Mouse (Mus musculus) forebrain, embryonic 13.5 days (tissue): ENCODE measurements around the gene Mcoln3. TPM values are rescaled to one million over a fixed set of nuclear protein-coding genes. Genes with fewer than 3 reads are reported as not detected.
A peak's percentile ranks its signal among the peaks of the same experiment; 100 is the strongest.

ENCODE experiments used
- ATAC-seq: fragments of 200-750 bp; cut with Nextera tagmentation; 2 replicates; pipeline ENCODE4 v1.8.0; 2017
- H3K27ac ChIP-seq: fragments of 300-500 bp; sonication (generic); 2 replicates; pipeline ENCODE4 v1.5.1; 2015; ENCODE audit warnings: inconsistent platforms, mild to moderate bottlenecking, moderate library complexity
- H3K27me3 ChIP-seq: fragments of 300-500 bp; sonication (generic); 2 replicates; pipeline ENCODE4 v1.6.1; 2015; ENCODE audit warnings: mild to moderate bottlenecking, inconsistent platforms
- H3K36me3 ChIP-seq: fragments of 300-500 bp; sonication (generic); 2 replicates; pipeline ENCODE4 v1.6.1; 2015; ENCODE audit warnings: mild to moderate bottlenecking, inconsistent platforms; ENCODE audit not compliant: poor library complexity, severe bottlenecking
- H3K4me1 ChIP-seq: fragments of 300-500 bp; sonication (generic); 2 replicates; pipeline ENCODE4 v1.6.1; 2015; ENCODE audit warnings: inconsistent platforms
- H3K4me2 ChIP-seq: fragments of 300-500 bp; sonication (generic); 2 replicates; pipeline ENCODE4 v1.6.1; 2015; ENCODE audit warnings: inconsistent platforms, mild to moderate bottlenecking, moderate library complexity
- H3K4me3 ChIP-seq: fragments of 300-500 bp; sonication (generic); 2 replicates; pipeline ENCODE4 v1.5.1; 2015; ENCODE audit warnings: mild to moderate bottlenecking, inconsistent platforms
- H3K9ac ChIP-seq: fragments of 300-500 bp; sonication (generic); 2 replicates; pipeline ENCODE4 v1.6.1; 2015; ENCODE audit warnings: mild to moderate bottlenecking, inconsistent platforms
- H3K9me3 ChIP-seq: fragments of 300-500 bp; sonication (generic); replicated peaks from 2 replicates; pipeline ENCODE4 v1.6.1; 2016; ENCODE audit warnings: inconsistent platforms
- WGBS: fragments of 180-500 bp; shearing (Covaris S2); methylation state at CpG from one replicate; pipeline ENCODE4 v1.1.7; 2015; 5-methylcytosine and 5-hydroxymethylcytosine counted together
- polyA plus RNA-seq: library from polyadenylated mRNA; unstranded; fragments of >200 nt; fragmentation: Nextera tagmentation; extraction: Ambion mirVana; gene quantifications from 2 replicates; pipeline ENCODE4 v1.2.1, GENCODE M21; 2015

Mcoln3 gene
- polyA plus RNA-seq, 1 experiment from 2014 or later = 0.59 TPM

DNA sequence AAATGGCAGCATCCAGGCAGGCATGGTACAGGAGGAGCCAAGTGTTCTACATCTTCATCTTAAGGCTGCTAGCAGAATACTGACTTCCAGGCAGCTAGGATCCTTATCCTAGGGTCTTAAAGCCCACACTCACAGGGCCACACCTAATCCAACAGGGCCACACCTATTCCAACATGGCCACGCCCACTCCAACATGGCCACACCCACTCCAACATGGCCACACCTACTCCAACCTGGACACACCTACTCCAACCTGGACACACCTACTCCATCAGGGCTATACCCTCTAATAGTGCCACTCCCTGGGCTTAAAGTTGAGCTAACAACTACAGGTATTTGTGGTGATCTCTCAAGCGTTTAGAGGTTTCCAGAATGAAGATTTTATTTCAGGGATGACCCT is 63.1 kb downstream of the Mcoln3 start:
- ATAC-seq = no peak
- Histone ChIP-seq H3K4me2 (no peak overlapping the region), H3K4me3 (no peak overlapping the region), H3K9ac (no peak overlapping the region), H3K36me3 (no peaks in the 10 kb centered on the region), H3K27me3 (no peaks in the 10 kb centered on the region), H3K9me3 (no peaks in the 10 kb centered on the region), H3K4me1 (no peaks in the 10 kb centered on the region), H3K27ac (no peak overlapping the region)
- 38% methylated on average over 2 of the region's 2 CpGs for WGBS

DNA sequence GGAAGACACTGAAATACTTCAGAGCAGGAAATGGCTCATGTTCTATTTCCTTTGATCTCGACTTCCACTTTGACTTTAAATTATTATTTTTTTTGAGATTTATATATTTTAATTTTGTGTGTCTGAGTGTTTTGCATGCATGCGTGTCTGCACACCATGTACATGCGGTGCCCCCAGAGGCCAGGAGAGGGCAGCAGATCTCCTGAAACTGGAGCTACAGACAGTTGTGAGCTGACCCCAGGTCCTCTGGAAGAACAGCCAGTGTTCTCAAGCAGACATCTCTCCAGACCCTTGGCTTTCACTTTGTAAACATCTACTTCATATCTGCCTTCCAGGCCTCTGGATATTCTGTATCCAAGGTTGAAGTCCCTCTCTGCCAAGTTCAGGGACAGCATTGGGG is 63.7 kb downstream of the Mcoln3 start:
- Histone ChIP-seq H3K9me3 (no peaks in the 10 kb centered on the region), H3K36me3 (no peaks in the 10 kb centered on the region), H3K4me3 (no peak overlapping the region), H3K4me2 (no peak overlapping the region), H3K27ac (no peak overlapping the region), H3K27me3 (no peaks in the 10 kb centered on the region), H3K9ac (no peak overlapping the region), H3K4me1 (no peaks in the 10 kb centered on the region)
- WGBS = 34% methylated on average over 3 of the region's 3 CpGs
- ATAC-seq = no peak

DNA sequence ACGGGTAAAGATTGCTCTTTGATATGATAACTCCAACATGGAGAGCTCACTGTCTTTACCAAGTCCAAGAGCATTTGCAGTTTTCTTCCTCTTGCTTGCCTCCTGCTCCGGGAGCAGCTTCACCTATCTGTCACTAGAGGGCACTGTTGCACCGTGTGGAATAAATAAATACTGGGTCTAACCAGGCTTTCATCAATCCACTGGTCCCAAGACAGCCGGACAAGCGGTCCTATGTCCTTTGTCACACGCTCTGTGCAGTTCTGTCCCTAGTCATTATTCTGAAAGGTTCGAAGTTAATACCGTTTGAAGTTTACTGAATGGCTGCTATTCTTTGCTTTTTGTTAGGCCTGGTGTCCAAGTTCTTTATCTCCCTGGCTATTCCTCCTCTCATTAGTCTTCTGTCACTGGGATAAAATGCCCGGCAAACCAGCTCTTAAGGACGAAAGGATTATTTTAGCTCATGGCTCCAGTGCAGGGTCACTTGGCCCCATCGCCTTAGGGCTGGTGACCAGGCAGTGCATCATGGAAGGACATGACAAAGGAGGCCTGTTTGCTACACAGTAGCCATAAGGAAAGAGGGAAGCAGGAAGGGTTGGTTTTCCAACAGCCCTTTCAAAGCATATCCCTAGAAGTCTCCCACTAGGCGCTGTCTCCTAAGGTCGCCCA is 67.9 kb downstream of the Mcoln3 start:
- no peak overlapping the region for H3K27ac ChIP-seq
- no peak overlapping the region for H3K9ac ChIP-seq
- H3K4me3 ChIP-seq = no peak overlapping the region
- no peaks in the 10 kb centered on the region for H3K27me3 ChIP-seq
- H3K4me1 ChIP-seq = no peaks in the 10 kb centered on the region
- peak; percentile 83 for ATAC-seq
- no peaks in the 10 kb centered on the region for H3K9me3 ChIP-seq
- no peaks in the 10 kb centered on the region for H3K36me3 ChIP-seq
- no peak overlapping the region for H3K4me2 ChIP-seq
- WGBS = 17% methylated on average over 13 of the region's 13 CpGs

- Histone ChIP-seq H3K4me3 (no peak overlapping the region), H3K9me3 (no peaks in the 10 kb centered on the region), H3K4me1 (no peaks in the 10 kb centered on the region), H3K4me2 (no peak overlapping the region), H3K27me3 (no peaks in the 10 kb centered on the region), H3K9ac (no peak overlapping the region), H3K27ac (no peak overlapping the region), H3K36me3 (no peaks in the 10 kb centered on the region)
- no peak for ATAC-seq
- 87% methylated on average over 10 of the region's 10 CpGs for WGBS
Measured at GRCm38 (mm10) chr3:146186033-146186432, 68.8 kb downstream of the Mcoln3 start.

DNA sequence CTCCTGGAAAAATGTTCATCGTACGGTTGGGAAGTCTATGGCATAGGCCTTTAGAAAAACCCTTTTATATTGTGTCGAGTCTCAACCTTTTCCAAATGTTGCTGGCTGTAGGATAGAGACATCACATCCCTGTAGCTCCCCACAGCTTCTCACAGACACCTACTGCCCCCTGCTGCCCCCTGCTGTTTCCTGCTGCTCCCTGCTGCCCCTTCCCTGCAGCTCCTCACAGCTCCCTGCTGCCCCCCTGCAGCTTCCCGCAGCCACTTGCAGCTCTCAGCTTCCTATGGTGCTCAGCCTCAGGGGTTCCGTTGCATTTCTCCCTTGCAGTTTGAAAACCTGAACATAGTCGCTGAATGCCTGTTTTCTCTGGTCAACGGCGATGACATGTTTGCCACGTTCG is 72.7 kb downstream of the Mcoln3 start:
- WGBS = 72% methylated on average over 10 of the region's 10 CpGs
- Histone ChIP-seq H3K9me3 (no peaks in the 10 kb centered on the region), H3K4me1 (no peaks in the 10 kb centered on the region), H3K4me2 (no peak overlapping the region), H3K4me3 (no peak overlapping the region), H3K36me3 (no peaks in the 10 kb centered on the region), H3K27ac (no peak overlapping the region), H3K9ac (no peak overlapping the region), H3K27me3 (no peaks in the 10 kb centered on the region)
- ATAC-seq = no peak

Other genes with a start within 250 kb of the Mcoln3 start
- 42.7 and 45.4 TPM in 2 replicates for gene Bcl10, start 194.6 kb upstream of the Mcoln3 start, polyA plus RNA-seq
- 62.5 and 67.0 TPM in 2 replicates for gene 2410004B18Rik, start 179.4 kb upstream of the Mcoln3 start, polyA plus RNA-seq
- gene Syde2, start 129.6 kb upstream of the Mcoln3 start, polyA plus RNA-seq = 0.59 and 0.88 TPM in 2 replicates
- gene Wdr63, start 9.3 kb upstream of the Mcoln3 start, polyA plus RNA-seq = 0.81 and 0.89 TPM in 2 replicates
- 0.28 and 0.57 TPM in 2 replicates for gene Mcoln2, start 32.4 kb downstream of the Mcoln3 start, polyA plus RNA-seq
- gene Lpar3, start 103.5 kb downstream of the Mcoln3 start, polyA plus RNA-seq = 0.06 and 0.28 TPM in 2 replicates